Mouse (Mus musculus) bone marrow macrophage, adult 2 months (primary cell): ENCODE data around the gene Prkce.

Experiments
- CTCF ChIP-seq: IDR thresholded peaks from 2 replicates; pipeline ENCODE4 v1.5.1; 2012; ENCODE audit warnings: low read depth, mild to moderate bottlenecking, low read length, moderate library complexity
- POLR2A ChIP-seq: IDR thresholded peaks from 2 replicates; pipeline ENCODE4 v1.6.1; 2012; ENCODE audit warnings: mild to moderate bottlenecking, low read depth, low read length, borderline replicate concordance

DNA sequence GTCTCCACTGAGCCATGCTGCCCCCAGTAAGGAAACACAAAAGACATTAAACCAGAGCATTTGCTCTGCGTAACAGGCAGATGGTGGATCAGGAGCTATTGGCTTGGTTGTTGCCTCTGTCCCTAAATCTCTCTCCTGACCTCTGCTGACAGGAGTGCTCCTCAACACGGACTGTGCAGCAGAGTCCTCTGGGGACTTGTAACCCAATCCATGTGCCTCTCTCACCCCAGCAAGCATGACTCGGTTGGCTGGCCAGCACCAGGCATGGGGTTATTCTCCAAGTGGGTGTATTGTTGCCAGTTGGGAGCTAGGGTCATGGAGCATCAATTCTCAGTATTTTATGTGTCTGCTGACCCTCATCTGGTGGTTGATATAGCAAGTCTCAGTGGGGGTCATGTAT, 295.8 kb downstream of the Prkce start:
- TF ChIP-seq CTCF (no peak), POLR2A (no peak)
